Mouse (Mus musculus): ENCODE data around the gene Acyp2. TPM values are rescaled to one million over a fixed set of nuclear protein-coding genes. Genes with fewer than 3 reads are reported as not detected.
"Not testable (repeated sequence)": the region's sequence is repeated elsewhere in the genome, so short reads cannot be mapped to it uniquely, and the experiment has no call there.

Acyp2 gene
- total RNA-seq (2022): 10 to 100 TPM; 16.8 to 26.9 (median 23.3) TPM

DNA sequence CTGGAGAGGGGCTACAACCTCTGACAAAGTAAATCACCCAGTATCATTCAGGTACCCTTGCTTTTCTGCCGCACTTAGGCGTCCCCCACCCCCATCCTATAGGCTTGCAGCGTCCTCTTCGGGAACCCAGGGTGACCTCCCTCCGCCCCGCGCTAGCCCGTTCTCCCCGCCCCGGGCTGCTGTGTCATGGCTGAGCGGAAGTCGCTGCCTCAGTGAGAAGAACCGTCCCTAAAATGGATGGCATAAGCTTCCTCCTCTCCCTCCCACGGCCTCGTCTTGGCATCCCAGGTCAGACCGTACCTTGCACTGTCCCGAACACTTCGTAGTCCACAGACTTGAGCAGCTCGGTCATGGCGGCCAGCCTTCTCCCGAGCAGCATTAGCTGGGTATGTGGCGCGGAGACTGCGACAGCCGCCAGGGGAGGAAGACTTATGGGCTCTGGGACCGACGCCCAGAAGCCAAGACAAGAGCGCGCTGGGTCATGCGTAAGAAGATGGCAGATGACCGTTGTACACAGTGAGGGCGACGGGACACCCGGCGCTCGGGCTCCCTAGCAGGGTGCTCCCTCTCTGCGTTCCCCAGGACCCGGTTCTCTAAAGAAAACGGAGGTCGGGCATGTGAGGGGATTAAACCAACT, at the start of gene Acyp2:
Gene Acyp2 (minus strand): TSS at position 587 of the 637 bp plus-strand sequence.
- DNase-seq (ENCODE audit: low spot score in 2 of 2): peak; percentile 73 to 77

- DNase-seq (ENCODE audit: low spot score in 2 of 2): no peak
Observed at GRCm38 (mm10) chr11:30689421-30689820, 40.0 kb upstream of the Acyp2 start.

- peak; percentile 14 to 48 for DNase-seq (ENCODE audit: low spot score in 2 of 2)
Observed at GRCm38 (mm10) chr11:30676086-30676485, 26.7 kb upstream of the Acyp2 start.

DNA sequence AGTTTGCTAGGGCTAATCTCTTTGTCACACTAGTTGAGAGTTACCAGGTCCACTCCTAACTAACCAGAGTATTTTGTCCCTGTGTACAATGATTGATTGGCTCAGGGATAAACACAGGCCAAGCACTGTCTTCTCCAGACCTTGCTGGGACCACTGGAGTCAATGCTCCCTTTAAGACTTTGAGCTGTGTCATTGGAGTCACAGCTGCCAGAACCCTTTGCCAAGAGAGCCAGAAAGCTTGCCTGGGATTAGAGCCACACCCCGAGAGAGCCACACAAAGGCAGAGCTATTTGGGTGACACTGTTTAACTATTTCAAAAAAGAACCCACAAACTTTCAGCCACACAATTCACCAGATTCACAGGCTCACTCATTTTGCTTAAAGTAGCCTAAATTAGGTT, 23.3 kb upstream of the Acyp2 start:
- DNase-seq (ENCODE audit: low spot score in 2 of 2): no peak

- no peak for DNase-seq (ENCODE audit: low spot score in 2 of 2)
Observed at GRCm38 (mm10) chr11:30663001-30663400, 13.6 kb upstream of the Acyp2 start.

GRCm38 (mm10) chr11:30662591-30662990, 13.2 kb upstream of the Acyp2 start:
- no peak for DNase-seq (ENCODE audit: low spot score in 2 of 2)

DNA sequence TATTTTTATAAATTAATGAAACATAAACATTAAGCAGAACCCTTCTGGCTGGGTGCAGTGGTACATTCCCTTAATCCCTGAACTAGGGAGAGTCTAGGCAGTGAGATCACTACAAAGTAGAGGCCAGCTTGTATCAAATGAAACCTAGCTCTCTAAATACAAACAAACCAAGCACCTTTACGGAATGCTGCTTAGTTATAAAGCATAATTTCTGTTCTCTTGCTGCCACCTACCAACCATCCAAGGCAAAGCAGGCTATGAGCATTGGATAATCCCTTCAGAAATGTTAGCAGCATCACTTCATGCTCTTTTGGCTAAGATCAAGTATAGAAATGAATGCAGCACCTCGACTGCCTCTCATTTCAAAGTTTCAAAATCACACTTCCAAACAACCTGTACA, 7.7 kb upstream of the Acyp2 start:
- DNase-seq (ENCODE audit: low spot score in 2 of 2): peak in 1 of 2 experiments; percentile 45

DNA sequence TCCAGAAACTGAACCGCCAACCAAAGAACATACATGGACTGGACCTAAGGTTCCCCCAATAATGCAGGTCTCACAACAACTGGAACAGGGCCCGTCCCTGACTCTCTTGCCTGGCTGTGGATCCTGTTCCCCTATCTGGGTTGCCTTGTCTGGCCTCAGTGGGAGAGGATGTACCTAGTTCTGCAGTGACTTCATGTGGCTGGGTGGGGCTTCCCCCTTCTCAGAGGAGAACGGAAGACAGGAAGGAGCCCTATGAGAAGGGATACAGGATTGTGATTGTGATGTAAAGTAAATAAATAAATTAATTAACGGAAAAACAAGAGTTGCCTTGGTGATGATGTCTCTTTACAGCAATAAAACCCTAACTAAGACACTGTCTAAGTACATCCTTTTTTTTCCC, 6.7 kb upstream of the Acyp2 start:
- DNase-seq (ENCODE audit: low spot score in 2 of 2): no peak

- DNase-seq (ENCODE audit: low spot score in 2 of 2): no peak
Observed at GRCm38 (mm10) chr11:30650416-30650815, 1.0 kb upstream of the Acyp2 start.

- DNase-seq (ENCODE audit: low spot score in 2 of 2): peak; percentile 8 to 9
Observed at GRCm38 (mm10) chr11:30635674-30636073, 13.7 kb downstream of the Acyp2 start.

DNA sequence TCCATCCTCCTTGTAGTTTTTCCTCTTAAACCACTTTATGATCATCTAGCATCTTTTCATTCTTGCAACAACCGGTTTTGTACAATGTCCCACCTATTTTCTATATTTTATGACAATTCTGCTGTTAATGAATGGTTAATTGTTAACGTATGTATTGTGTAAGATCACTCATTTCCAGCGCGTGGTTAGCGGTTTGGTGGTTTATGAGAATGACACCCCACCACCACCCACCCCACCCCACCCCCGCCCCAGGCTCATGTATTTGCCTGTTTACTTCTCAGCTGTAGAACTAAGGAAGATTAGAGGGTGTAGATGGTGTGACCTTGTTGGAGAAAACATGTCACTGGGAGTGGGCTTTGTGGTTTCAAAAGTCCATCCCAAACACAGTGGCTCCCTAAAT, 18.9 kb downstream of the Acyp2 start:
- no peak for DNase-seq (ENCODE audit: low spot score in 2 of 2)

DNA sequence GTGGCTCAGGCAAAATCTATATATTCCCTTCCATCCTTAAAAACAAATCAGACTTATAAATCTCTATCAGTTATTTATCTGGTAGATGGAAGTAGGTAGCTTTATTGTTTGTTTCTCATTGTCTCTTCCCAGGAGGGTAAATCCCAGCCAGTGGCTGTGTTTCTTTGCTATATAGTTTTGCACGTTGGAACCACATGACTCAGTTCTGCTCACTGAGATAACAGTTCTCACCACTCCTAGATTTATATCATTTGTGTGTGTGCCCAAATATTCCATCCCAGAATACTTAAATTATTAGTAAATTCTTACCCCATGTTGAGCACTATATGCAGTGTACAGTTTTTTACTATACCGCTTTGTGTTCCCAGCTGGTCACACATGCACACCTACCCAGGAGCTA, 26.2 kb downstream of the Acyp2 start:
- DNase-seq (ENCODE audit: low spot score in 2 of 2): no peak

DNA sequence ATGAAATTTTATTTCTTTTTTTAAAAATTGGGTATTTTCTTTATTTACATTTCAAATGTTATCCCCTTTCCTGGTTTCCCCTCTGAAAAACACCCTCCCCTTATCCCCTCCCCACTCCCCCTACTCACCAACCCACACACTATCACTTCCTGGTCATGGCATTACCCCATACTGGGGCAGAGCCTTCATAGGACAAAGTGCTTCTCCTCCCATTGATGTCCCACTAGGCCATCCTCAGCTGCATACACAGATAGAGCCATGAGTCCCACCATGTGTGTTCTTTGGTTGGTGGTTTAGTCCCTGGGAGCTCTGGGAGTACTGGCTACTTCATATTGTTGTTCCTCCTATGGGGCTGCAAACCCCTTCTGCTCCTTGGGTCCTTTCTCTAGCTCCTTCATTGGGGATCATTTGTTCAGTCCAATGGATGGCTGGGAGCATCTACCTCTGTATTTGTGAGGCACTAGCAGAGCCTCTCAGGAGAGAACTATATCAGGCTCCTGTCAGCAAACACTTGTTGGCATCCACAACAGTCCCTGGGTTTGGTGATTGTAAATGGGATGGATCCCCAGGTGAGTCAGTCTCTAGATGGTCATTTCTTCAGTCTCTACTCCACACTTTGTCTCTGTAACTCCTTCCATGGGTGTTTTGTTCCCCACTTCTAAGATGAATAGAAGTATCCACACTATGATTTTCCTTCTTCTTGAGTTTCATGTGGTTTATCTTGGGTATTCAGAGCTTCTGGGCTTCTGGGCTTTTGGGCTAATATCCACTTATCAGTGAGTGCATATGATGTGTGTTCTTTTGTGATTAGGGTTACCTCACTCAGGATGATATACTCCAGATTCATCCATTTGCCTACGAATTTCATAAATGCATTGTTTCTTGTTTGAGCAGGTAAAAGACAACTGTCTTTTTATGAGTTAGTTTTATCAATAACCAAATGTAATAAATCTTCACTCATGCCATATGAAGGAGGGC, 27.7 kb downstream of the Acyp2 start:
- DNase-seq (ENCODE audit: low spot score in 2 of 2): not testable (repeated sequence)

DNA sequence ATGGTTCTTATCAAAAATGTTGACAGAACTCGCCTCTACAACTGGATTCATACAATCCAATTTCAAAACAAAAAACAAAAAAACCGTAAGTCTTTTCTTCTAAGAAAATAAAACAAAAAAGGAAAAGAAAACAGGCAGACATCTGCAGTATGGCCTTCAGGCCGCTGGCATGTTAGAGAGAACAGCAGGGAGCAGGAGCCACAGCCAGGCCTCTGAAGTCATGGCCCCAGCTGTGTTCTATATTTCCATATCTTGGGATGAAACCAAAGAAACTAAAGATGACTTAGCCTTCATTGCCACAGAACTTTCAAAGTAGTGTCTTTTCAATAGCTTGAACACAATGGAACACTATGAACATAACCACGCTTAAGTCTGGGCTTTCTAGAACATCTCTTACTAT, 31.2 kb downstream of the Acyp2 start:
- no peak for DNase-seq (ENCODE audit: low spot score in 2 of 2)

DNA sequence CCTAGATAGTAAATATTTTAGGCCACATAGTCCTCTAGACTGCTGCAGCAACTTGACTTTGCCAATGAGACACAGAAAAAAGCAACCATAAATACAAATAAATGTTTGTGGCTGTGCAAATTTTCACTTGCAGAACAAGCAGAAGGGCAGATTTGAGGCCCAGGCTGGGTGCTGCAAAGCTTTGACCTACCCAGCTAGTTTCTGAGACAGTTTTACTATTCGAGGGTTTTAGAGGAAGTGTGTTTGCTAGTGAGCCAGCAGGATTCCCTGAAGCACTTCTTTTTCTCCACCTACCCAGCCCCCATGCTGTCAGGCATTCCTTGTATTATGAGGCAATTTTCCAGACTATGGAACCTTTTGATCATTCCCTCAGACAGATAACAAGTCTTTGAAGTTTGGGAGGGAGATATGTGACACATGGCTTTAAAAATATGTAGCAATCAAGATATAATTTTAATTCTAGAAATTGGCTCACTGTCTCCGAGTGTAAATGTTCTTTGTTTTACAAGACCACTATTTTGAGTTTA, 31.8 kb downstream of the Acyp2 start:
- no peak for DNase-seq (ENCODE audit: low spot score in 2 of 2)

GRCm38 (mm10) chr11:30615977-30616376, 33.4 kb downstream of the Acyp2 start:
- no peak for DNase-seq (ENCODE audit: low spot score in 2 of 2)

DNA sequence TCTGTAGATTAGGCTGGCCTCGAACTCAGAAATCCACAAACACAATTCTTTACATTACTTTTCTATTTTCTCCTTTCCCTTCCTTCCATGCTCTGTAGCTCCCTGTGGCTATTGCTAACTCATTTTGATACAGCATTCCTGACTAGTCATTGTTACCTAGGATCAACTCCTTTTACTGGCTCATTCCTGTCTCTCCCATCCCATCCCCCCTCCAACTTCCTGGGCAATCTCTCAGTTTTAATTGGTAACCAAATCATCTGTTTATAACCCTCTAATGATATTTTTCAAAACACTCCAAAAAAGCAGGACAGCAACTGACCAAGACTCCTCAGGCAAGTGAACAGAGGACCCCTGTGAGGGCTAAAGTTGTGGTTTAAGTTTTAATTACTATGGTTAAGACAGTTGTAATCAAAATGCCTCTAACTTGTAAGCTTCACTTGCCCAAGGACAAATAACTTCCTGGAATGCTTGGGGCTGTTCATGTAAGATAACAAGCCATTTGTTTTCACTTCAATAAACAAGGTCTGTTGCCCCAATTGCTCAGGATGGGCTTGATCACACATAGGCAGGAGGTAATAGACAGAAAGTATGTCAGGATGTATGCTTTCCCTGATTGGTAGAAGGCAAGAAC, 35.4 kb downstream of the Acyp2 start:
- no peak for DNase-seq (ENCODE audit: low spot score in 2 of 2)

GRCm38 (mm10) chr11:30612699-30613098, 36.7 kb downstream of the Acyp2 start:
- DNase-seq (ENCODE audit: low spot score in 2 of 2): no peak

GRCm38 (mm10) chr11:30609247-30609646, 40.1 kb downstream of the Acyp2 start:
- no peak for DNase-seq (ENCODE audit: low spot score in 2 of 2)

DNA sequence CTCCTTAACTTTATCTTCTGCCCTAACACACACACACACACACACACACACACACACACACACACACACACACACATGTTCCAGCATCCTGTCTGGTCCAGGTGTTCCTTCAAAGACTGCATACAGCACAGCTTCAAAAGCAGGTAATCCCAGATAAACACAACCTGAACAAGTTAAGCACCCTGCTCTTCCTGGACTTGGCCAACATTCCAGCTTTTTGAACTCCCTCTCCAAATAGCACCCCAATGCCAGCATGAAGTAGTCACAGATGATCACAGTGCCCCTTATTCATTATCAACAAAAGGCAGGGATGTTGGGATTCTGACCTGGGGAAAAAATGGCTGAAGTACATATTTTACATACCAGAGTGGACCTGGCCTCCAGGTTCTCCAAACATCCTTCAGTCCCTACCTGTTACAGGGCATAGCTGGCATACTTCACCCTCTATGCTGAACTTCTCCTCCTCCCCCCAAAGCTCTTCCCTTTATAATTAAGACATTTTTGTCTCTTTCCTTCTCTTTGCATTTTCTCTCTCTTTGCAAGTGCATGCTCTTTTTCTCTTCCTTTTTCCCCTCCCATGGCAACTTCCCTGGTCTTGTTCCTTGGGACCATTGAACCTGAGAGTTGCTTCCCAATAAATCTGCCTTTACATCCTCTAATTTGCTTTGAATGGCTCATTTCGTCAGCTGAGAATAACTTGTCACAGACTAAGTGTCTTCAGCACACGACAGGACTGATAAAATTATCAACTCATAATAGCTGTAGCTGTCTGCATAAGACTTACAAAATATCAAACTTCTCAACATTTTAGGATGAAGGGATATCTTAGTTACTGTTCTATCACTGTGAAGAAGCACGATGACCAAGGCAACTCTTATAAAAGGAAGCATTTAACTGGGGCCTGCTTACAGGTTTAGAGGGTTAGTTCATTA, 41.5 kb downstream of the Acyp2 start:
- no peak for DNase-seq (ENCODE audit: low spot score in 2 of 2)

DNA sequence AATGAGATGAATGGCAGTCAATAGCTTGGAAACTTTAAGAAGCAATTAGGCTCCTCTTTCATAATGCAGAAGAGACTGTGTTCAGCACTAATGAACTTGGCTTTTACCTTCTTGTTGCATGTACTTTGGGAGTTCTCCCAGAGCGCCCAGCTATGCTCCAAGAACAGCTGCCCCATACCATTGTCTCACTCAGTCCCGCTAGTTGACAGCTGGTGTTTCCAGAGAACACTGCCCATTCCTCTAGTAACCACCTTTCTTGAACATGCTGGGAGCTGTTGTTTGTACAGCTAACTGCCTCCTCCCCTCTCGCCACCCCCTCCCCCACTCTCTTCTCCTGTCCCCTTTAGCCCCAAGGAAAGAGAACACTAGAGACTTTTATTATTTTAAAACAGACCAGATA, 52.1 kb downstream of the Acyp2 start:
- no peak for DNase-seq (ENCODE audit: low spot score in 2 of 2)

Data from layer of hippocampus, adult 8-10 months (tissue).